Mouse (Mus musculus) frontal cortex, postnatal 25 days (tissue): ENCODE measurements around the gene Dbn1.

Experiments
- DNase-seq, 2 experiments: peaks; one replicate each; pipeline ENCODE4 v3.0.0; 2022; ENCODE audit warnings: low spot score in 2 of 2

The Dbn1 gene

GRCm38 (mm10) chr13:55487578-55488498 lies at the start of gene Dbn1:
Gene Dbn1 (minus strand): TSS chr13:55488111.
- no peak for DNase-seq

- DNase-seq = peak; percentile 99 to 100
These were observed 48.6 kb upstream of the Dbn1 start, which contains the start of gene Ddx41 for GRCm38 (mm10) chr13:55536194-55537175. Gene Ddx41 (minus strand): TSS chr13:55536658.

DNA sequence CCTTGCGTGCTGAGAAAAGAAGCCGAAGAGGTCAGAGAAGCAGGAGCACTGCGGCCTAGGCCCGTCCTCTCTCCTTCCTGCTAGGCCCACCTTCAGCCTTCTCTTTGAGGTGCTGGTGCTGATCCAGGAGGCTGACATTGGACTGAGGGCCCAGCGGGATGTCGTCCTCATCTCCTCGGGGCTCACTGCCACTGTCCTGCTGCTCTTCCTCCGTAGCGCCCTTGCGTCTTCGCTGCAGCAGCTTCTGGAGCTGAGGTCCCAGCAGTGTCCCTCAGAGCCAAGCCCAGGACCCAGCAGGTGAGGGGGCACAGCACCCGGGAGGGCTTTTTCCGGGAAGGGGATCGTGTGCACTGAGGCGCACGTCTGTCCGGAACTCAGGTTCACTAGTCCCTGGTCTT lies 47.9 kb upstream of the Dbn1 start:
- no peak for DNase-seq

GRCm38 (mm10) chr13:55535191-55535590 lies 47.3 kb upstream of the Dbn1 start:
- no peak for DNase-seq

DNA sequence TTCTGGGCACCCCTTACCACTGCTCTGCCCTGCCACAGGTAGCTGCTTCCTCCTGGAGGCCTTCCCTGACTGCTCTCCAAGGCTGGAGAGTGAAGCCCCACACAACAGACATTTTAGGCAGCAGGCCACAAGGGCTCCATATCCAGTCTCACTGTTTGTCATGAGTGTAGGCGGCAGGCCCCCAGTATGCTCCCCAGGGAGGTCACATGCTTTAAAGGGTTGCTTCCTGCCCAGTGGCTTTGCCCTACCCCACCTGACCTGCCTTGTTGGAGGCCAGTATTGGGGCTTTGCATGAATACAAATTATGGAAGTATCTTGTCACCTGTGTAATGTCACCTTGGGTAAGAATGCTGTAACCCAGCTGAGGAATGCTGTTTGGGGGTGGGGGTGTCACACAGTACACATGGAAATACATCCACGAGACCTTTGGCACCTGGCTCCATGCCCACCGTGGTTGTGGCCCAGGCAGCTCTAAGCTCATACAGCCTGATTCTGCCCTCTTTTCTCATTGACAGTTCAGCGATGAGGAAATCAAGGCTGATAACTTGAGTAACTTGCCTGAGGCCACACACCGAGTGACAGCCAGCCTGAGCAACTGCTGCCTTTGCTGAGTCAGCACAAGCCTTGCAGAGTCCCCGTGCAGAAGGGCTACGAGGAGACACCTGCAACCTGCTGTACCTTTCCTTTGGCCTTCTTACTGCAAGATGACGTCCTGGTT lies 41.4 kb upstream of the Dbn1 start, which contains the start of gene Dok3:
Dok3 (minus strand) TSS at position 99 of the 718 bp plus-strand sequence.
- no peak for DNase-seq

DNA sequence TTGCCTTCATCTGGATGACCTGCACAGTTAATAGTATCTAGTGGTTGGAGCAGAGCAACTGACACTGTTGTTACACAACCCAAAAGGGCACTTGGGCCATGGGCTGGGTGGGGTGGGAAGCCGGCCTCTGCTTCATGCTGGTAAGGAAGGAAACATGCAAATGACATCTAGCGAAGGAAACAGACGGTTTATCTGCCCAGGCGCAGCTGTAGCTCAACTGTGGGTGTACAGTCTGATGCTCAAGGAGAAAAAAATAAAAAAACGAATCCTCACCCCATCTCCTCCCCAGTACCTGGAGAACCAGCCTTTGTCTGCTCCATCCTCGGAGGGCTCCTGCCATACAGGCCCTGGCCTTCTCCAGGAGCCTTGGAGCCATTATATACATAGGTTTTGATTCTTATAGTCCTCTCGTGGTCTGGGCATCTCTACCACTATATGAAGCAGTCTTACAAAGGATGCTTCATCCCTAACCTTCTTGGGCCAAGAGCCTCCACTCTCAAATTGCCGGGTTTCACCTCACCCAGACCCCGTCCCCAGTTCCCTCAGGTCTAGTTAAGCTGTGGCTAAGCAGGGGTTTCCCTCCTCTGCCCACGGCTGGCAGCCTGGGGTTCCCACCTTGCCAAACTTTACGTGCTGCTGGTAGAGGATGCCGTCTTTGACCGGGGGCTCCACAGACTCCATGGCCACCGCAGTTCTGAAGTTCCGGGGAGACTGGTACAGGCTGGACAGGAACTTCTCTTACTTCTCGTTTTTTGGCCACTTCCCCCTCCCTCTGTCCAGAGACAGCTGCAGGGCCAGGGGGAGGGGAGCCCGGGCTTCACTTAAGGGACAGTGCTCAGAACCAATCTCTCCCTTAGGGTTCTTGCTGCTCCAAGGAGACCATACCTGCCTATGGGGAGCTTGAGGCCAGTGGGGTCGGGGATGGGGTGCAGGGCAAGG lies 40.2 kb upstream of the Dbn1 start:
- no peak for DNase-seq

- no peak for DNase-seq
These were observed 39.3 kb upstream of the Dbn1 start for GRCm38 (mm10) chr13:55527212-55527611.

DNA sequence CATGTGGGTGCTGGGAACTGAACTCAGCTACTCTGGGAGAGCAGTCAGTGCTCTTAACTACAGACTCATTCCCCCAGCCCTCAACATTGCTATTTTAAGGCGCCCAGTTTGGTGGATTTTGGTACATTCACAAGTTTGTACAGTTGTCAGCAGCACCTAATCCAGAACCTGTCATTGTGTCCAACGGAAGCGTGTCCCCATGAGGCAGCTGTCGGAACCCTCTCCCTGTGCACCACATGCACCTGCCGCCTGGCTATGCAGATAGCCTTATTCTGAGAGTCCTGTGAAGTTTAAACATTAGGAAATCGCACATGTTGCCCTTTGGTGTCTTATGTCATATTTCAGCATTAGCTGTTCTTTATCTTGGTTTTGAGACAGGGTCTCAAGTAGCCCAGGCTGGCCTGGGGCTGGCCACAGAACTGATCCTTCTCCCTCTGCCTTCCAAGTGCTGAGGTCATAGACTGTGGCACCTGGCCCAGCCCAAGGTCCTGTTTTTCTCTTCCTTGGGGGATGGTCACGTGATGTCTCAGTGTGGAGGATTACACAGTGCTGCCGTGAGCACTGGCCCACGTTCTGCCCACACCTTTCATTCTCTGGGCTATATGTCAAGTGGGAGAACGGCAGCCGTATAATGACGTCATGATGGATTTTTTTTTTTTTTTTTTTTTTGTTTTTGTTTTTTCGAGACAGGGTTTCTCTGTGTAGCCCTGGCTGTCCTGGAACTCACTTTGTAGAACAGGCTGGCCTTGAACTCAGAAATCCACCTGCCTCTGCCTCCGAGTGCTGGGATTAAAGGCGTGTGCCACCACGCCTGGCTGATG lies 38.0 kb upstream of the Dbn1 start:
- no peak for DNase-seq

GRCm38 (mm10) chr13:55523951-55524600 lies 36.2 kb upstream of the Dbn1 start:
- DNase-seq = no peak

GRCm38 (mm10) chr13:55523278-55523677 lies 35.4 kb upstream of the Dbn1 start:
- DNase-seq = no peak

DNA sequence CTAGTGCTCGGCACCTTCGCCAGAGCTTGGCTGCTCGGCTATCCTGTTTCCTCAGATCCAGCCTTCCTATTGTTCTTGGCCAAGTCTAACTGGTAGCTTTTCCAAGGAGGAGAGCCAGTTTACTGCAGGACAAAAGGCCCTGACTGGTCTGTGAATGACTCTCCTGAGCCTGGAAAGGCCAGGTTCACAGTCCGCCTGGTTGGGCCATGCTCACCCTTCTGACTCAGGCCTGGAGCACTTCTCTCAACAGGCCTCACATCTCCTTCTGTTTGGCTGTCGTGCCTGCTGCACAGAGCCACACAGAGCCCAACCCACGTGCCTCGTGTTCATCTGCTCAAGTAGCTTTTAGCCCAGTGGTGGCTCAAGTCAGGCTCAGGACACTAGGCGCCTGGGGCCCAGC lies 34.8 kb upstream of the Dbn1 start:
- DNase-seq = no peak

DNA sequence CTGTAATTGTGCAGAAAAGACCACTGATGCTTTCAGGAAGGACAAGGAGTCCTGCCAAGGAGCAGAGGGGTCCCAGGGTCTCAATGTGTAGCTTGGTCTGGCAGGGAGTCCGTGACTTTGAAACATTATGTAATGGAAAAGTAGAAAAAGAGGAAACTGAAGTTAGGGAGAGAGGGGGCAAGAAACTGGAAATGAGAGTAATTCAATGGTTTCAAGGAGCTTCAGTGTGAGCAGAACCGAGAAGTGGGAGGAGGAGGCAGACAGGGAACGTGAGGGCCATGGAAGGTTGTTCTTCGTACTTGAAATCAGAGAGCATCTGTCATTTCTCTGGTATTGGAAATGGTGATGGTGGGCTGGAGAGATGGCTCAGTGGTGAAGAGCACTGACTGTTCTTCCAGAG lies 31.7 kb upstream of the Dbn1 start:
- no peak for DNase-seq

GRCm38 (mm10) chr13:55516955-55517354 lies 29.0 kb upstream of the Dbn1 start:
- DNase-seq = peak; percentile 85 to 96

DNA sequence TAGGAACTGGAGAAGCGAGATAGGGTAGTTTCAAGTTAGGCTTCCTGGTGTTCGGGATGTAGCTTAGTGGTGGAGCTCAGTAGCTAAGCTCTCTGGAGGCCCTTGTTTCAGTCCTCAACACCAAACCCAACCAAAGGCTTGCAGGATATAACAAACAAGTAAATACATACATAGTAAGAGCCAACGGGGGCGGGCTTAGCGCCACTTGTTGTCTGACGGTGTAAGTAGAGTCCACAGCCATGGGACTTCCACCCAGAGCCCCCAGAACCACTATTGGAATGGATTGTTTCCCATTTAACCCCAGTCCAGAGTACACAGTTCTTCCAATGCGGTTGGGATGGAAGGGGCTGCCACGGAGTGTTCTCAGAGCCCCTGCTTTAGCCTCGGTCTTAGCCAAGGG lies 25.9 kb upstream of the Dbn1 start:
- no peak for DNase-seq

- DNase-seq = peak; percentile 76 to 80
These were observed 25.3 kb upstream of the Dbn1 start, which contains the start of gene Pdlim7 for GRCm38 (mm10) chr13:55513111-55513748. Gene Pdlim7 (minus strand): TSS chr13:55513676.

- DNase-seq = no peak
These were observed 24.6 kb upstream of the Dbn1 start for GRCm38 (mm10) chr13:55512379-55513031.

DNA sequence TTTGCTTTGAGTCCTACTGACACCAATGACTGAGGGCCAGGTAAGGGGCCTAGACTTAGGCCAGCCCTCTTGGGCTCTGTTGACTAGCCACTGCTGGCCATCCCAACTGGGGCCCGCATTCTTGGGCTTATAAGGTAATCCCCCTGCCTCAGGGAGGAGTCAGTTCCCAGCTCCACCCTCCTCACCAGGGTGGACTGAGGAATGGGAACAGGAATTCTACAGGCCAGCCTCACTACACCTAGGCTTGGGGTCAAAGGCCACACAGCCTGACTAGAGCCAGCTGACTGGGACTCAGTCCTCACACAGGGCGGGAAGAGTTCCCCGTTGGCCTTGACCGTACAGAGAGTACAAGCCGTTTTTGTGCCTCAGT lies 23.6 kb upstream of the Dbn1 start:
- DNase-seq = no peak
